Comparison of ENCODE assay signal across 22 mouse cellular contexts in the genomic region with DNA sequence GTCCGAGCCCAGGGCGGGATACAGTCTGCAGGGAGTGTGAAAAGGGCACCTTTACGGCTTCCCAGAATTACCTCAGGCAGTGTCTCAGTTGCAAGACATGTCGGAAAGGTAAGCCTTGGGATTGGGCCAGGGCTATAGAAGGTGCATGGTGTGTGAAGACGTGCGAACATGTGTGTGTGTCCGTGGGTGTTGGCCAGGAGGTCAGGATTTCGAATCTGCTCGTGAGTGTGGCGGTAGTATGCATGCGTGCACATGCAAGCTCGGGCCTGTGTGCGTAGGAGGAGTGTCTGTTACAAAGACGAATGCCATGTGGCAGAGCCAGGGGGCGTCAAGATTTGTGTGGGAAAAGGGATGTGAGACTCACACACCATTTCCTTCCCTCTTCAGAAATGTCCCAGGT. TPM values are rescaled to one million over a fixed set of nuclear protein-coding genes. Genes with fewer than 3 reads are reported as not detected.
DNase-seq lines count a peak whose midpoint lies in the region; TF ChIP-seq lines count a peak whose summit lies in the region.
"Had no signal": no experiment of that assay in that cellular context is flagged by ENCODE, and none has a peak within 500 bp of the region (broad histone marks: within the 10 kb centered on the region; RNA-seq: fewer than 3 reads in every experiment).

No protein-coding gene starts in this region.

- H3K9me3 ChIP-seq in heart, embryonic 10.5 days: no peaks in the 10 kb centered on the region
- peaks cover 5% of the 10 kb centered on the region; the same call in 1 of the 2 replicates for H3K9me3 ChIP-seq in E14TG2a.4 (ENCODE audit: low read length)
- H3K9me3 ChIP-seq: heart, embryonic 13.5 days; hindbrain, embryonic 15.5 days had no signal

- H3K4me1 ChIP-seq in heart, embryonic 10.5 days: peaks cover 58% of the 10 kb centered on the region
- H3K4me1 ChIP-seq in E14TG2a.4 (replicated peaks; ENCODE audit: low read depth, low read length): peaks cover 98% of the 10 kb centered on the region

- peaks cover 41% of the 10 kb centered on the region for H3K27me3 ChIP-seq in heart, embryonic 10.5 days (ENCODE audit: insufficient read depth, poor library complexity, severe bottlenecking)
- H3K27me3 ChIP-seq in E14TG2a.4 (ENCODE audit: insufficient read depth, low read length): peaks cover 72% of the 10 kb centered on the region

- H3K36me3 ChIP-seq in heart, embryonic 10.5 days: peaks cover 52% of the 10 kb centered on the region
- no peaks in the 10 kb centered on the region for H3K36me3 ChIP-seq in E14TG2a.4 (ENCODE audit: insufficient read depth, low read length)
- H3K36me3 ChIP-seq: hindbrain, embryonic 15.5 days had no signal

- peak; percentile 85 for DNase-seq in heart, adult 11 months
- DNase-seq in heart, embryonic 10.5 days (ENCODE audit: low spot score): no peak
- peak; percentile 35 for DNase-seq in brain, adult 2 months (ENCODE audit: low read depth, low spot score)
- no peak for DNase-seq in urinary bladder, adult 2 months (ENCODE audit: low spot score)
- DNase-seq in ovary, postnatal 14 days (ENCODE audit: low spot score): no peak
- DNase-seq: adrenal gland, adult 8-10 months; adrenal gland, postnatal 25 days; B cell, adult 2 months; cerebellum, adult 18-20 months; cerebellum, adult 9-10 months; cerebellum, postnatal 14 days; forebrain, postnatal 0 days; gastrocnemius, adult 2 months; gastrocnemius, postnatal 14 days; heart, adult 18-20 months; heart, postnatal 14 days; heart, postnatal 4 days had no signal

- no peak overlapping the region for H3K4me3 ChIP-seq in heart, embryonic 10.5 days
- H3K4me3 ChIP-seq in E14TG2a.4 (replicated peaks; ENCODE audit: low read length): peak overlapping the region; percentile 2; the same call in 1 of the 2 replicates
- H3K4me3 ChIP-seq: gastrocnemius, adult 2 months; heart, embryonic 13.5 days; hindbrain, embryonic 15.5 days had no signal

- no peak for TF ChIP-seq CTCF in E14TG2a.4 (conservative IDR thresholded peaks at IDR 0.05; ENCODE audit: low read length)

- no peak overlapping the region for H3K27ac ChIP-seq in heart, embryonic 10.5 days
- H3K27ac ChIP-seq: gastrocnemius, adult 2 months; heart, embryonic 13.5 days; hindbrain, embryonic 15.5 days had no signal

- 87% methylated on average over 15 of the region's 15 CpGs for WGBS in heart, embryonic 10.5 days

RNA-seq across cellular contexts. Expression of gene Tnfrsf1a, which starts 8.2 kb away (rescaled TPM):
- 33.6 and 35.3 TPM in 2 replicates for polyA plus RNA-seq in heart, embryonic 10.5 days (2016; fragmentation: Nextera tagmentation; extraction: Ambion mirVana)
- polyA plus RNA-seq in urinary bladder, adult 2 months (2012; rRNA removed): 140 and 152 TPM in 2 replicates

RNA-seq across cellular contexts. Expression of gene Plekhg6, which starts 23.3 kb away (rescaled TPM):
- polyA plus RNA-seq in heart, embryonic 10.5 days (2016; fragmentation: Nextera tagmentation; extraction: Ambion mirVana): 0.20 TPM in 1 of 2 replicates, not detected in the other
- 17.5 and 18.7 TPM in 2 replicates for polyA plus RNA-seq in urinary bladder, adult 2 months (2012; rRNA removed)
- polyA plus RNA-seq: activated CD4-positive, CD25-positive, alpha-beta regulatory T cell, adult 4 months; forebrain, embryonic 14.5 days had no signal

RNA-seq across cellular contexts. Expression of gene Scnn1a, which starts 36.9 kb away (rescaled TPM):
- polyA plus RNA-seq in heart, embryonic 10.5 days (2016; fragmentation: Nextera tagmentation; extraction: Ambion mirVana): 0.65 and 0.98 TPM in 2 replicates
- 2.9 and 3.9 TPM in 2 replicates for polyA plus RNA-seq in urinary bladder, adult 2 months (2012; rRNA removed)
- polyA plus RNA-seq: activated CD4-positive, CD25-positive, alpha-beta regulatory T cell, adult 4 months had no signal

RNA-seq across cellular contexts. Expression of gene Ltbr, which starts 43.6 kb away (rescaled TPM):
- 37.8 and 40.4 TPM in 2 replicates for polyA plus RNA-seq in heart, embryonic 10.5 days (2016; fragmentation: Nextera tagmentation; extraction: Ambion mirVana)
- 101 and 118 TPM in 2 replicates for polyA plus RNA-seq in urinary bladder, adult 2 months (2012; rRNA removed)
- polyA plus RNA-seq: activated CD4-positive, CD25-positive, alpha-beta regulatory T cell, adult 4 months had no signal

Comparison
In these comparisons a context has a peak if more than half of its experiments do, and no peak if none do; other contexts are left out.
1. DNase-seq: peak in heart, adult 11 months (single experiment) and brain, adult 2 months (single experiment); none in heart, embryonic 10.5 days (single experiment), urinary bladder, adult 2 months (single experiment) and ovary, postnatal 14 days (single experiment).
2. RNA of gene Plekhg6, which starts 23.3 kb away (polyA plus RNA-seq): 17.5 to 18.7 TPM in urinary bladder, adult 2 months; 0.20 TPM in heart, embryonic 10.5 days; every median in the first group is over 10 times any median in the second.